Mouse (Mus musculus) spleen, adult 2 months (tissue): Measurements from ENCODE around the gene Tmem144.

Experiments used
- CTCF ChIP-seq: fragments of 200-500 bp; IDR thresholded peaks from 2 replicates; pipeline ENCODE4 v1.5.1; 2011; ENCODE audit warnings: mild to moderate bottlenecking, inconsistent platforms; ENCODE audit not compliant: insufficient read depth, insufficient read length, insufficient replicate concordance; ENCODE audit errors: extremely low read depth
- POLR2A ChIP-seq: fragments of 200-500 bp; IDR thresholded peaks from 2 replicates; pipeline ENCODE4 v1.6.1; 2011; ENCODE audit warnings: low read depth, low read length, inconsistent platforms

DNA sequence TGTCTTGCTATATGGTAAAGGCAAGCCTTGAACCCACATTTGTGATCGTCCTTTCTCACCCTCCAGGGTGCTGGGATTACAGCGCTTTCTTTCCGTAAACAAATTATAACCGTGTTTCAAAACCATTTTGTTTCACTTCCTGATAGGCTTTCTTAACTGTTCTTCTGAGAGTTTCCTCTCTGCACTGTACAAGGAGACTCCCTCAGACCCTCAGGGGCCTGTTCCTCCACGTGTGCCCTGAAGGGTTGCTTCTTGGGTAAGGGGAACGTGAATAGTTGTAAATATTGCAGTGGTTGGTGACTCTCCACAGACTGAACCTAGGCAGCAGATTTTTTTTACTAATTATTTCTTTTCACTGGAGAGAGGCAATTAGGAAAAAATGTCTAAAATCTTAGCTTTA is 63.6 kb downstream of the Tmem144 start:
- TF ChIP-seq POLR2A (no peak), CTCF (no peak)
